Mouse (Mus musculus) gastrocnemius, postnatal 10 days (tissue): Measurements from ENCODE around the gene Tnf. TPM values are rescaled to one million over a fixed set of nuclear protein-coding genes. Genes with fewer than 3 reads are reported as not detected.

ENCODE experiments used
- DNase-seq: peaks from one replicate; pipeline ENCODE4 v3.0.0; 2021; ENCODE audit warnings: mixed read lengths
- total RNA-seq, 2 experiments: library from RNA; stranded (reverse); gene quantifications; 2 replicates each; pipeline ENCODE4 v1.2.3; 2021

Tnf gene
- total RNA-seq, 2 experiments from 2014 or later: 0.23 to 0.99 TPM

DNA sequence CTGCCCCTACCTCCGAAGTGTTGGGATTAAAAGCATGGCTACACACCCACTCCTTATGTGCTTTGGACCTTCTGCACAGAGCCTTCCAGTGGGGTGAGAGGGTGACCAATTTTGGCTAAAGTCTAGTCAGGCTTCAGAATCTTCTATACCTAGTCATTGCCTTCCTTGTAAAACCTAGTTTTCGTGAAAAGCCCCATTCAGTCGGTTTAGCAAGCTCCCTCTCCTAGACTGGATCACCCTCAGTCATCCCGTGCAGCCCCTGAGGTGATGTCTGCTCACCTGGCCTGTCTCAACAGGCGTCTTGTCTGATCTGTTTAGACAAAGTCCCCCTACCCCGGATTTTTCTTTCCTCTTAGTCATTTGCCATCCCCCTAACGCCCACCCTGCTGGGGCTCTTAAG lies 3.8 kb downstream of the Tnf start:
- DNase-seq: no peak

DNA sequence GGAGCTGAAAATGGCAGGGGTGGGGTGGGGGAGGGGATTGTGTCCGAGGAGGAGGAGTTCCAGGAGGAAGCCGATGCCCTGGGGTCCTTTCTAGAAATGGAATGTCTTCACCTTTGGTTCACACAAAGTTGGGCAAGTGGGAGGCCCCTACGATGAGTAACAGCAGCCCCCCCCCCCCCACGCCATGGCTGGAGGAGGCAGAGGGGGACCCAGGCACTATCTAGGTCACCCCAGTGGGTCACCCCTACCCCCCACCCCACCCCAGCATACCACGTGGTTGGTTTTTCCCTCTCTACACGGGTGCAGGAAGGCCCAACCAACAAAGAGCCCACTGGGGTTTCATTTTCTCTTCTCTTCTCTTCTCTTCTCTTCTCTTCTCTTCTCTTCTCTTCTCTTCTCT lies 4.7 kb downstream of the Tnf start:
- DNase-seq: no peak

GRCm38 (mm10) chr17:35196321-35196641 lies 5.5 kb downstream of the Tnf start:
- no peak for DNase-seq

- peak; percentile 94 for DNase-seq
These were observed 6.0 kb downstream of the Tnf start for GRCm38 (mm10) chr17:35195631-35196320.

- DNase-seq: no peak
These were observed 6.8 kb downstream of the Tnf start for GRCm38 (mm10) chr17:35194844-35195630.

DNA sequence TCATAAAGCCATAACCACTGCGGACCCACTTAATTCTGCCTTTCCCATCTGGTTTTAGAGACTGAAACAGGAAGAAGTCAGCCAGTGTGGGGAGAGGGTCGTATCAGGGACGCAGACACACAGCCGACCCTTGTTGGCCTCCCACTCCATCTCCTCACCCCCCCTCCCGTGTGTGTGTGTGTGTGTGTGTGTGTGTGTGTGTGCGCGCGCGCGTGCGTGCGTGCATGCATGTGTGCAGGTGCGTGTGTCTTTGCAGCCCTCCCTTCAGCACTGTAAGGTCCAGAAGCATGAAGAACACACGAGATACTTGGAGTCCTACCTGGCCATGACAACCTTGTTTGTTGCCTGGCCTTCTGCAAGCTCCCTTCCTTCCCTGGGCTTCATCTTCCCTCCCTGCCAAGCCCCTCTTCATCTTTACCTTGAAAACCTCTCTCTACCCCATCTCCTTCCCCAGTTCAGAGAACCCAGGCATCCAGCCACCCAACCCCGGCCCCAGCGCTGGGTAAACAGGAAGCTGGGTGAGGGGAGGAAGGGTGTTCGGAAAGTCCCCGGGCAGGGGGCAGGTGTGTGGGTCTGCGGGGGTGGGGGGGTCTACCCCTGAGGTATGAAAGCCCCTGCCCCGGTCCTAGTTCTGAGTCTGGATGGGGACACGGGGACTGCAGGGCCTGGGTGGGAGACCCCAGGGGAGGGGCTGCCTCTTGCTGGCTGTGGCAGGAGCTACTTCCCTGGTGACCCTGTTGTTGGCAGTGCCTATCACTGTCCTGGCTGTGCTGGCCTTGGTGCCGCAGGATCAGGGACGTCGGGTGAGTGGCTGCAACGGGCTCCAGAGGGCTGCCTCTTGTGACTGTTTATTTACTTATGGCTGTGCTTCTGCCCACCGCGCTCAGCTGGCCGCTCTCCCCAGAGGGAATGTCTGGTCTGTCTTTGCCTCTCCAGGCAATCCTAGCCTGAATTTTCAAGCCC lies 7.6 kb downstream of the Tnf start, which contains the start of gene Ltb:
TSS of gene Ltb (plus strand) at position 559 of the 963 bp plus-strand sequence.
- no peak for DNase-seq

- DNase-seq: no peak
These were observed 8.9 kb downstream of the Tnf start for GRCm38 (mm10) chr17:35192924-35193323.

DNA sequence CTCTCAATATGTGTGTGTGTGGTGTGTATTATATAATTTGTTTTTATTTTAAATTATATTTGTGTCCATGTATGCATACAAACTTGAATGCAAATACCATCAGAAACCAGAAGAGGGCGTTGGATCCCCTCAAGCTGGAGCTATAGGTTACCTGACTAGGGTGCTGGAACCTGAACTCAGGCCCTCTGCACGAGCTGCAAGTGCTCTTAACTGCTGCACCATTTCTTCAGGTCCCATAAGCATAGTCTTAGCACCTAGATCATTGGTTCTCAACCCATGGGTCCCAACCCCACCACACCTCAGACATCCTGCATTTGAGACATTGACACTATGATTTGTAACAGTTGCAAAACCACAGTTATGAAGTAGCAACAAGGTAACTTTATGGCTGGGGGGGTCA lies 10.1 kb downstream of the Tnf start:
- no peak for DNase-seq

GRCm38 (mm10) chr17:35190096-35190495 lies 11.7 kb downstream of the Tnf start:
- DNase-seq: no peak

DNA sequence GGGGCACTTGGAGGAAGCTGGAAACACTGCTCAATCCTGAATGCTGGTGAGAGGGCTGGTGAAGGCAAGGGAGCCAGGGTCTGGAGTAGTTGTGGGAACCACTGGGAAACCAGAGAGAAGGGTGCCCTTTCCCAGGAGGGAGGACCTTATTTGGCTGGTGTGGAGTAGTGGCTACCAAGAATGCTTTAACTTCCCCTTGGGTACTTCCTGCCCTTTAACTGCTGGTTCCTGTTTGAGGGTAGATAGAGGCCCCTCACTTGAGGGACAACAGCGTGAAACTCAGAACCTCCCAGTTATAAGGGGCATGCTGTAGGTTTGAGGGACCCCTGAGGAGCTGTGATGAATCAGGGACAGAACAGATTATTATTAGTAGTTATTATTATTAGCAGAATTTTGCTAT lies 12.6 kb downstream of the Tnf start:
- DNase-seq: no peak

- no peak for DNase-seq
These were observed 13.7 kb downstream of the Tnf start, which contains the start of gene Lst1 for GRCm38 (mm10) chr17:35187959-35188610. Lst1 (minus strand) TSS chr17:35188439.

- DNase-seq: no peak
These were observed 14.5 kb downstream of the Tnf start for GRCm38 (mm10) chr17:35187345-35187744.

- no peak for DNase-seq
These were observed 15.1 kb downstream of the Tnf start for GRCm38 (mm10) chr17:35186681-35187080.

DNA sequence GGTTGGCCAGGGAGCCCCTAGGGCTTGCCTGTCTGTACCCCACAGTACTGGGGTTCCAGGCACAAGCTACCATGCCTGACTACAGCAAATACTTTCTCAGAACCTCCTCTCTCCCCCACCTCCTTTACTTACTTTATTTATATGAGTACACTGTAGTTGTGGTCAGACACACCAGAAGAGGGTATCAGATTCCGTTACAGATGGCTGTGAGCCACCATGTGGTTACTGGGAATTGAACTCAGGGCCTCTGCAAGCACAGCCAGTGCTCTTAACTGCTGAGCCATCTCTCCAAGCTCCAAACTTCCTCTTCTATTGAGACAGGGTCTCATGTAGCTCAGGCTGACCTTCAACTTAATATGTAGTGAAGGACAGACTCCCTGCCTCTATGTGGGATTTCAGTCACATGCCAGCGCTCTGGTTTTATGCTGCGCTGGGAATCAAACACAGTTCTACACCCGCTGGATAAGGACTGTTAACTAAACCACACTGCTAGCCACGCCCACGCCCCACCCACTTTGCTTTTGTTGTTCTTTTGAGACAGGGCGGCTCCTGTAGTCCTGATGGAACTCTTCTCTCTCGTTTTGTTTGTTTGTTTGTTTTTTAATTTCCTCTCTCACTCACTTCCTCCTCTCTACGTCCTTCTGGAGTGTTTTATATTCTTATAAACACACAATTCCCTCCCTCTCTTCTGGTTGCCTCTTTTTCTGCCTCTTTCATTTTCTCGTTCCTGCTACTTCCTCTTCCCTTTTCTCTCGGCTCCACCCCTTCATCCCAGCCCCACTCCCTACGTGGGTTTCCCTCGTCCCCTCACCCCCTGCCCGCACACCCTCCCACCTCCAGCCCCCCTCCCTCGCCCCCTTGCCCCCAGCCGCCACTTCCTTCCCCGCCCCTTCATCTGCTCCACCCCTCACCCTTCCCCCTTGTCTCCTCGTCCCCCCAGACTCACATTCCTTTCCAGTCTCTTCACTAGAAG lies 15.9 kb downstream of the Tnf start:
- DNase-seq: peak; percentile 75

DNA sequence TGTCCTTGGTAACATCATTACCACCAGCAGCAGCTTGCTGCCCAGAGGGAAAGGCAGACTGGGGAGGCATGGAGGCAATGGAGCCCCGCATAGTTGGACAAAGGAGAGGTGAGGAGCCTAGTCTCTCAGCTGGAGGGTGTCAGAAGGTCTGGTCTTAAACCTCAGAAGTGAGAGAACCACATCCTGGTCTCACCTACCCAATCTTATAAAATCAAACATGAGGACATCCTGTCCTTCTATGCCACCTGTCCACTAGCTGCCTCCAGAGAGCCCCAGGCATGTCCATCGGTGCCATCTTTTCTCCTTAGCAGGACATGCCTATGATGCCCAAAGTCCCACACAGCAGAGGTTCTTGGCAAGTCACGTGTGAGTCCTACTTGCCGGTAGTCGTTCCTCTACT lies 21.7 kb downstream of the Tnf start:
- no peak for DNase-seq

- DNase-seq: peak; percentile 83
These were observed 23.3 kb downstream of the Tnf start for GRCm38 (mm10) chr17:35178528-35178927.

DNA sequence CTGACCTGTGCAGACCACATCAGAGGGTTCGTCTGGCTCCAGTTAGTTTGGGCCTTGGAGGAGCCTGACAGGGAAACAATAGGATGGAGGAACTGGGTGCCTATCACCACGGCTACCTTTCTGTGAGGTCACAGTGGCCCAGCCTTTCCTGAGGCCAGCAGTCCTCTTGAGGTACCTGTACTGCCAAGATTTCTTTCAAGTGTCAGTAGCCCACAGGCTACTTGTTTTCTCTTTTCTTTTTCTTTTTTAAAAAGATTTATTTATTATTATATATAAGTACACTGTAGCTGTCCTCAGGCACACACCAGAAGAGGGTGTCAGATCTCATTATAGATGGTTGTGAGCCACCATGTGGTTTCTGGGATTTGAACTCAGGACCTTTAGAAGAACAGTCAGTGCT lies 25.8 kb downstream of the Tnf start, which contains the start of gene Aif1:
TSS of gene Aif1 (minus strand) at position 101 of the 400 bp plus-strand sequence.
- DNase-seq: no peak

GRCm38 (mm10) chr17:35175382-35175781 lies 26.4 kb downstream of the Tnf start:
- no peak for DNase-seq

- no peak for DNase-seq
These were observed 27.4 kb downstream of the Tnf start for GRCm38 (mm10) chr17:35174201-35174977.

GRCm38 (mm10) chr17:35173329-35173728 lies 28.5 kb downstream of the Tnf start:
- DNase-seq: no peak
